Mouse (Mus musculus): ENCODE data around the gene Cnpy1. TPM values are rescaled to one million over a fixed set of nuclear protein-coding genes. Genes with fewer than 3 reads are reported as not detected.

The Cnpy1 gene
- polyA plus RNA-seq, 1 experiment from 2014 or later = 0.37 TPM

Other genes starting within 250 kb of the Cnpy1 start
- gene Insig1, start 174.4 kb downstream of the Cnpy1 start, polyA plus RNA-seq (2015; fragmentation: Nextera tagmentation; extraction: Ambion mirVana) = 102 and 103 TPM in 2 replicates
- gene En2, start 80.1 kb downstream of the Cnpy1 start, polyA plus RNA-seq (2015; fragmentation: Nextera tagmentation; extraction: Ambion mirVana) = not detected in 2 replicates
- gene Rbm33, start 71.3 kb upstream of the Cnpy1 start, polyA plus RNA-seq (2015; fragmentation: Nextera tagmentation; extraction: Ambion mirVana) = 6.8 and 8.1 TPM in 2 replicates
- 3.4 and 4.1 TPM in 2 replicates for gene Shh, start 221.4 kb upstream of the Cnpy1 start, polyA plus RNA-seq (2015; fragmentation: Nextera tagmentation; extraction: Ambion mirVana)